Mouse (Mus musculus) heart, embryonic 11.5 days (tissue): ENCODE results near the gene Zfyve9. TPM values are rescaled to one million over a fixed set of nuclear protein-coding genes. Genes with fewer than 3 reads are reported as not detected.

ENCODE experiments used
- ATAC-seq: fragments of 200-750 bp; cut with Nextera tagmentation; replicated peaks from 2 replicates; pipeline ENCODE4 v1.8.0; 2017; ENCODE audit warnings: moderate library complexity; ENCODE audit not compliant: insufficient number of reproducible peaks, low FRiP score, low TSS enrichment
- H3K27ac ChIP-seq: fragments of 300-500 bp; sonication (generic); 2 replicates; pipeline ENCODE4 v1.5.1; 2014; ENCODE audit warnings: mild to moderate bottlenecking, low read depth, low read length
- H3K27me3 ChIP-seq: fragments of 300-500 bp; sonication (generic); 2 replicates; pipeline ENCODE4 v1.6.1; 2014; ENCODE audit warnings: mild to moderate bottlenecking, low read length, mixed read lengths; ENCODE audit not compliant: control insufficient read depth, insufficient read depth
- H3K36me3 ChIP-seq: fragments of 300-500 bp; sonication (generic); 2 replicates; pipeline ENCODE4 v1.6.1; 2014; ENCODE audit warnings: mild to moderate bottlenecking, low read length, moderate library complexity, mixed read lengths; ENCODE audit not compliant: control insufficient read depth, insufficient read depth
- H3K4me1 ChIP-seq: fragments of 300-500 bp; sonication (generic); 2 replicates; pipeline ENCODE4 v1.6.1; 2014; ENCODE audit warnings: low read length; ENCODE audit not compliant: control insufficient read depth, insufficient read depth
- H3K4me2 ChIP-seq: fragments of 300-500 bp; sonication (generic); 2 replicates; pipeline ENCODE4 v1.6.1; 2014; ENCODE audit warnings: mild to moderate bottlenecking, moderate library complexity
- H3K4me3 ChIP-seq: fragments of 300-500 bp; sonication (generic); 2 replicates; pipeline ENCODE4 v1.5.1; 2014; ENCODE audit warnings: low read depth, low read length
- H3K9ac ChIP-seq: fragments of 300-500 bp; sonication (generic); 2 replicates; pipeline ENCODE4 v1.6.1; 2014; ENCODE audit warnings: mild to moderate bottlenecking, low read depth, low read length, moderate library complexity
- H3K9me3 ChIP-seq: fragments of 300-500 bp; sonication (generic); replicated peaks from 2 replicates; pipeline ENCODE4 v1.6.1; 2016; ENCODE audit warnings: low read length; ENCODE audit not compliant: control insufficient read depth
- WGBS: fragments of 180-500 bp; shearing (Covaris S2); extraction: QIAGEN DNeasy Blood & Tissue Kit; methylation state at CpG from one replicate; pipeline ENCODE4 v1.1.7; 2014; ENCODE audit not compliant: insufficient replicate concordance; 5-methylcytosine and 5-hydroxymethylcytosine counted together
- polyA plus RNA-seq: library from polyadenylated mRNA; unstranded; fragments of >200 nt; fragmentation: Nextera tagmentation; extraction: Ambion mirVana; gene quantifications from 2 replicates; pipeline ENCODE4 v1.2.1, GENCODE M21; 2014

Gene Zfyve9
- 2.2 and 4.4 TPM in 2 replicates for polyA plus RNA-seq

DNA sequence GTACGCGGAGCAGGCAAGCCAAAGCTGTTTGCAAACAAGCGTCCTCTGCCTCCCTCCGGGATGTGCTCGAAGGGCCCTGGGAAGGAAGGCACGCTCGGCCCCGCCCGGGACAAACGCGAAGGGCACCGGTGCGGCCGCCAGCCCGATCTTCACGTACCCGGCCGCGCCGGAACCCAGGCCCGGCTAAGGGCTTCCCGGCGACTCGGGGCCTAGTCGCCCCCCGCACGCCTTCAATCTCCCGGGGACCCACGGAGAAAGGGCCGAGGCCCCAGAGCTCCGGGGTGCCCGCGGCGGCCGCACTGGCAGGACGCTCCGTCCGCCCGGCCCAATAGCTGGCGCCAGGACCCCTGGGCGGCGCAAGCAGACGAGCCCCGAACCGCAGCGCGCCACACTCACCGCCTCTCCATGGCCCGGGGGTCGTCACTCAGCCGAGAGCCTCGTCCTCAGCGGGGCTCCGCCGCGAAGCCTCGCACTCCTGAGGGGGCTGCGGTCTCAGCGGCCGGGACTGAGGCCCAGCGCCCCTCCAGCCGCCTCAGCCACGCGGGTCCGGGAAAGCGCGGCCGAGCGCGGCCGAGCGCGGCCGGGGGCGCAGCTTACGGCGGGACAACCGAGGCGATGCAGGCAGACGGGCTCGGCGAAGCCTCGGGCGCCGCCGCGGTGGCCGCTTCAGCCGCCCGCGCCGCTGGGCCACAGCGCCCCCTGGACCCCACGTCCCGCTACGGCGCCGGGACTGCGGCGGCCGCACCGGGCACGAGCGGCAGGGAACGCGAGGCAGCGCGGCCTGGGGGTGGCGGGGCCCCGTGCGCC lies at the start of gene Zfyve9:
Gene Zfyve9 (minus strand): TSS at position 742 of the 807 bp plus-strand sequence.
- H3K4me2 ChIP-seq: peak within 1 kb of the TSS; percentile 78
- under 1% methylated on average over 84 of the region's 111 CpGs for WGBS
- peak; percentile 86 for ATAC-seq
- no peaks in the 10 kb centered on the region for H3K4me1 ChIP-seq
- H3K27ac ChIP-seq: peak within 1 kb of the TSS; percentile 94
- peak within 1 kb of the TSS; percentile 80 for H3K4me3 ChIP-seq
- no peaks in the 10 kb centered on the region for H3K9me3 ChIP-seq
- H3K9ac ChIP-seq: peak within 1 kb of the TSS; percentile 95
- H3K27me3 ChIP-seq: no peaks in the 10 kb centered on the region
- no peaks in the 10 kb centered on the region for H3K36me3 ChIP-seq

DNA sequence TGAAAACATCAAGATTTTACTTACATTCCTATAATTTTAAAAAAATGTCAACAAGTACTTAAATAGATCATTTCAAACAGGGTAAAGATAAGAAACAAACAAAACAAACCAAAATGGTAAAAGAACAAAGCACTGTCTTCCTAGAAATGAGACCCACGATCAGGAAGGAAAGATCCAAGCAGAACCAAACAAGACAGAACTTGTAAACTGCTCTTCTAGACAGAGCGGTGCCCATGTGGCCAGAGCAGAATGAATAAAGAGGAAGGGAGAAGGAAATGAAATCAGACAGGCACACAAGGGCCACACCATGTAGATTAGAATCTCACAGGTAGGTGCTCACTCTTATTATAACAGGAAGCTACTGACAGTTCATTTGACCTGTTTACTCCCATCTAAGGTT lies 46.0 kb upstream of the Zfyve9 start:
- Histone ChIP-seq H3K27ac (no peak overlapping the region), H3K4me3 (no peak overlapping the region), H3K4me2 (no peak overlapping the region), H3K36me3 (peaks cover 36% of the 10 kb centered on the region), H3K4me1 (peaks cover under 1% of the 10 kb centered on the region; the same call in 1 of the 2 replicates), H3K9ac (no peak overlapping the region), H3K9me3 (no peaks in the 10 kb centered on the region), H3K27me3 (no peaks in the 10 kb centered on the region)
- no peak for ATAC-seq
- WGBS: 85% methylated on average over 2 of the region's 2 CpGs

DNA sequence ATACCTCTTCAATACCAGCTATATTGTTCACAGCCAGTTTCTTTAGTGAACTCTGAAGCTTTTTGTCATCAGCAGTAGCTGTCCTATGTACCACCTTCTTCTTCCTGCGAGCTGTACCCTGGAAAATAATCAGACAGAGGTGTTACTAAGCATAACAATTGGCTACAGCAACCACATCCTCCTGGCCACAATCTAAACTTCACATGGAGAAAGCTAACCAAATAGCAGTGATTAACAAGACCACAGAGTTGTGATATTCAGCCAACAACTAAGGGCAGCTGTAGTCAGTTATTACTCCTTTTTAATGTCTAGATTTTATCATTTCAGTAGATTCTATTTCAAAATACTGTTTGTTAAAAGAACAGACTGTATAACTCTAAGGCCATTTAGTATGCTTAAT lies 45.5 kb upstream of the Zfyve9 start:
- no peak overlapping the region for H3K9ac ChIP-seq
- no peaks in the 10 kb centered on the region; the same call in 1 of the 2 replicates for H3K4me1 ChIP-seq
- no peaks in the 10 kb centered on the region for H3K27me3 ChIP-seq
- no peak overlapping the region for H3K4me3 ChIP-seq
- WGBS: 81% methylated on average over 1 of the region's 1 CpGs
- ATAC-seq: no peak
- peaks cover 36% of the 10 kb centered on the region for H3K36me3 ChIP-seq
- no peak overlapping the region for H3K4me2 ChIP-seq
- no peak overlapping the region for H3K27ac ChIP-seq
- H3K9me3 ChIP-seq: no peaks in the 10 kb centered on the region

DNA sequence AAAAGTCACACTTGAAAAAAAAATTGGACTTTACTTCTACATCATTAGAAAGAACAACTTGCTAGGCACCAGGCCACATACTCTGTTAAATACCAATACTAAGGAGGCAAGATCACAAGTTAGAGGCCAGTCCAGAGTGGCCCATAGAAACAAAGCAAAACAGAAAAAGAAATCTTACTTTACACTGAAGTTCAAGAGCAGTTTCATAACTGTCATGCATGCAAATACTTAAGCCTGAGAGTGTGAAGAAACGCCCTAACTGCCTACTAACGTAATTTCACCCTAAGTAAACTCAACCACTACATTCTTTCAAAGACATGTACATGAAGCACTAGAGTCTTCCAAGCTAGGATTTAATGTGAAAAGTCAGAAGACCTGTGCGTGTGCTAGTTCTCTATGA lies 45.1 kb upstream of the Zfyve9 start:
- H3K9me3 ChIP-seq: no peaks in the 10 kb centered on the region
- no peak overlapping the region for H3K27ac ChIP-seq
- H3K4me3 ChIP-seq: no peak overlapping the region
- WGBS: 93% methylated on average over 3 of the region's 3 CpGs
- peaks cover 36% of the 10 kb centered on the region for H3K36me3 ChIP-seq
- ATAC-seq: no peak
- H3K4me1 ChIP-seq: no peaks in the 10 kb centered on the region
- no peak overlapping the region for H3K4me2 ChIP-seq
- H3K27me3 ChIP-seq: no peaks in the 10 kb centered on the region
- H3K9ac ChIP-seq: no peak overlapping the region

DNA sequence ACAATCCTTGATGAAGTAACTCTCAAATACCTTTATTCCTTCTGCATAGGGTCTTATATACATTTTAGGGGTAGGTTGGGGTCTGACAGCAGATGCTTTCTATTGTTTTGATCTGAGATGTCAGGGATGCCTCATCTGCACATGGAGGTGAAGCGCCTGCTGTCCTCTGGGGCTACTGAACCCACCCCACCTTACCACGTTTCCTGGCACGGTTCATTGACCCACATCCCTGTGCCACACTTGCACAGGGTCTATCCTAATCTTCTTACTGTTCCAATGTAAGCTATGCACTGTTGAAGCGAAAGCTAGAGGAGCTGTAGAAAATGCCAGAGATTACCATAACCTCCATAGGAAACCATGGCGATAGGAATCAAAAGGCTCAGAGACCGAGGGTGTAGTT lies 31.0 kb upstream of the Zfyve9 start:
- Histone ChIP-seq H3K9me3 (no peaks in the 10 kb centered on the region), H3K27ac (no peak overlapping the region), H3K36me3 (peaks cover 6% of the 10 kb centered on the region; the same call in 1 of the 2 replicates), H3K27me3 (no peaks in the 10 kb centered on the region), H3K9ac (no peak overlapping the region), H3K4me2 (no peak overlapping the region), H3K4me3 (no peak overlapping the region), H3K4me1 (no peaks in the 10 kb centered on the region)
- WGBS: 72% methylated on average over 6 of the region's 6 CpGs
- no peak for ATAC-seq

DNA sequence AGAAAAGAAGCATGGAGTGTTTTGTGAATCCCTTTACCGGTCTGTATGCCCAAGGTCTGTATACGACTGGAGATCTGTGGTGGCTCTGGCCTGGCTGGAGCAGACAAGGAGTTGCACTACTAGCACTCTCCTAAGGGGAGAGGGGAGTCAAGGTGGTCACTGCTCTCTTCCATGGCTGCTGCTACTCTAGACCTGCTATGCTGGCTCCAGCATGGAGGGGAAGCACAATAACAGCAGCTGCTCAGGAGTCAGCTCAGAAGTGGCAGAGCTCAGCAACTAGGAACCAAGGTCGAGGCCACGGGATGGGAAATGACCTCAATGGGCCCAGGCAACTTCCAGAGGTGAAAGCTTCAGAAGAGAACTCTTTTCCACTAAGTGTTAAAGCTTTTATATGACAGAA lies 30.5 kb upstream of the Zfyve9 start:
- no peaks in the 10 kb centered on the region for H3K4me1 ChIP-seq
- no peaks in the 10 kb centered on the region for H3K27me3 ChIP-seq
- no peaks in the 10 kb centered on the region for H3K9me3 ChIP-seq
- no peak for ATAC-seq
- no peak overlapping the region for H3K4me2 ChIP-seq
- WGBS: 52% methylated on average over 4 of the region's 4 CpGs
- no peak overlapping the region for H3K27ac ChIP-seq
- peaks cover 6% of the 10 kb centered on the region; the same call in 1 of the 2 replicates for H3K36me3 ChIP-seq
- no peak overlapping the region for H3K4me3 ChIP-seq
- no peak overlapping the region for H3K9ac ChIP-seq

DNA sequence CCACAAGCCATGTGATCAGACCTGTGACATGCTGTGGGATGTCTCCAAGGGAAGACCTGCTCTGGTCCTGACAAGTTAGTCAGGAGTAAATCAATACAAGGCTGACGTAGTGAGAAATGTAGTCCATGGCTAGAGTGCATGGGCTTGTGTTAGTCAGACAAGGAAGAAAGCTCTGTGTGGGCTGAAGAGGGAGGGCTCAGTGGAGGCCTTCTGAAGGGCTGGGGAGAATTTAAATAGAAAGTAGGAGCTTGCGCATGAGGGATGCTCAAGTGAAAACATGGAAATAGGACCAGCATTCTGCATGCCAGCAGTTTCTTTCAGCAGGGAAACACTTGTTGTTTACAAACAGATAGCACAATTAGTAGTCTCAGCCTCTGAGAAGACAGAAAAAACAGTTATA lies 22.9 kb upstream of the Zfyve9 start:
- Histone ChIP-seq H3K36me3 (no peaks in the 10 kb centered on the region), H3K4me2 (no peak overlapping the region), H3K4me3 (no peak overlapping the region), H3K27ac (no peak overlapping the region), H3K27me3 (no peaks in the 10 kb centered on the region), H3K9me3 (no peaks in the 10 kb centered on the region), H3K4me1 (no peaks in the 10 kb centered on the region), H3K9ac (no peak overlapping the region)
- WGBS: 80% methylated on average over 2 of the region's 2 CpGs
- ATAC-seq: no peak

DNA sequence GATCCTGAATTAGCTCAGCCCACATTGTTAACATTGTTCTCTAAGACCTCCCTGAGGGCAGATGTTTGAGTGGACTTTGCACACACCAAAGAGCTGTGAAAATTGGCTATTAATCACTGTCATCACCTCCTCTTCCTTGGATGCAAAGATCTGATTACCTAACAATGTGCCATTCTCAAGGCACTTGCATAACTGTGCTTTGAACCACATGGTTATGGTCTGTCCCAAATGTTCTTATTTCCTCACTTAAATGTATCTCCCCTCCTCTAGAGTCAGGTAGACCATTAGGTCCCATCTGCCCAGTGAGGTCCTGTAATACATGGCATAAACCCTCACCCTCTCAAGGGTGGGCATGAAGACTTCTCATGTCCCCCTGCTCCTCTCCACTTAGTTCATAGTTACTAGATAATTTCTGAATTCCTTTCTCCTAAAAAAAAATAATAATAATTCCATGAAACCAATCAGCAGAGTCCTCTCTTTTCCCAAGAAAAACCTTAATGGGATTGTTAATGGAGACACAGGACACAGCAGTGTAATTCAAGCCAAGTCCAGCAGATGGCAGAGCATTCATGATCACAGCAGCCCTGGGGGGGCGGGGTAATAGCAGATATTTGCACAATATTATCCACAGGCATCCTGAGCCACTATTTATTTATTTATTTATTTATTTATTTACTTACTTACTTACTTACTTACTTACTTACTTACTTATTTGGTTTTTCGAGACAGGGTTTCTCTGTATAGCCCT lies 17.7 kb upstream of the Zfyve9 start:
- ATAC-seq: no peak
- H3K4me3 ChIP-seq: no peak overlapping the region
- no peak overlapping the region for H3K4me2 ChIP-seq
- no peaks in the 10 kb centered on the region for H3K4me1 ChIP-seq
- no peak overlapping the region for H3K27ac ChIP-seq
- H3K36me3 ChIP-seq: no peaks in the 10 kb centered on the region
- no peaks in the 10 kb centered on the region for H3K9me3 ChIP-seq
- H3K27me3 ChIP-seq: no peaks in the 10 kb centered on the region
- WGBS: 50% methylated on average over 2 of the region's 2 CpGs
- no peak overlapping the region for H3K9ac ChIP-seq
